Mouse (Mus musculus) thymus, adult 2 months (tissue): ENCODE measurements around the gene Phf1. TPM values are rescaled to one million over a fixed set of nuclear protein-coding genes. Genes with fewer than 3 reads are reported as not detected.

Experiments used
- DNase-seq: peaks from one replicate; pipeline ENCODE4 v3.0.0; 2021
- H3K27ac ChIP-seq: fragments of 200-500 bp; 2 replicates; pipeline ENCODE4 v1.5.1; 2012; ENCODE audit warnings: low read length, control low read depth; ENCODE audit not compliant: control insufficient read depth, insufficient read depth
- H3K27me3 ChIP-seq: fragments of 200-500 bp; 2 replicates; pipeline ENCODE4 v1.6.1; 2012; ENCODE audit warnings: mild to moderate bottlenecking, low read length, moderate library complexity, mixed read lengths; ENCODE audit not compliant: control insufficient read depth, insufficient read depth
- H3K36me3 ChIP-seq: fragments of 200-500 bp; 2 replicates; pipeline ENCODE4 v1.6.1; 2012; ENCODE audit warnings: mild to moderate bottlenecking, low read length, moderate library complexity; ENCODE audit not compliant: control insufficient read depth, insufficient read depth
- H3K4me1 ChIP-seq: fragments of 200-500 bp; replicated peaks from 2 replicates; pipeline ENCODE4 v1.6.1; 2012; ENCODE audit warnings: low read length; ENCODE audit not compliant: control insufficient read depth, insufficient read depth
- H3K4me3 ChIP-seq: fragments of 200-500 bp; 2 replicates; pipeline ENCODE4 v1.5.1; 2012; ENCODE audit warnings: mild to moderate bottlenecking, low read length, control low read depth, moderate library complexity; ENCODE audit not compliant: control insufficient read depth, insufficient read depth
- CTCF ChIP-seq: fragments of 200-500 bp; IDR thresholded peaks from 2 replicates; pipeline ENCODE4 v1.5.1; 2012; ENCODE audit warnings: mild to moderate bottlenecking, control low read depth, low read length, moderate library complexity, borderline replicate concordance; ENCODE audit not compliant: control insufficient read depth, poor library complexity, insufficient read depth; ENCODE audit errors: extremely low read depth
- POLR2A ChIP-seq: fragments of 200-500 bp; IDR thresholded peaks from 2 replicates; pipeline ENCODE4 v1.6.1; 2012; ENCODE audit warnings: mild to moderate bottlenecking, low read length, control low read depth, moderate library complexity; ENCODE audit not compliant: control insufficient read depth, poor library complexity, insufficient read depth; ENCODE audit errors: extremely low read depth
- WGBS: fragments of 180-500 bp; shearing (Covaris S2); methylation state at CpG from one replicate; pipeline ENCODE4 v1.1.7; 2018; 5-methylcytosine and 5-hydroxymethylcytosine counted together
- polyA plus RNA-seq: library from polyadenylated mRNA; depleted of rRNA; stranded (reverse); fragments of >200 nt; gene quantifications from 2 replicates; pipeline ENCODE4 v1.2.3, GENCODE M21; 2012; rRNA removed

Gene Phf1
- polyA plus RNA-seq = 125 and 132 TPM in 2 replicates

DNA sequence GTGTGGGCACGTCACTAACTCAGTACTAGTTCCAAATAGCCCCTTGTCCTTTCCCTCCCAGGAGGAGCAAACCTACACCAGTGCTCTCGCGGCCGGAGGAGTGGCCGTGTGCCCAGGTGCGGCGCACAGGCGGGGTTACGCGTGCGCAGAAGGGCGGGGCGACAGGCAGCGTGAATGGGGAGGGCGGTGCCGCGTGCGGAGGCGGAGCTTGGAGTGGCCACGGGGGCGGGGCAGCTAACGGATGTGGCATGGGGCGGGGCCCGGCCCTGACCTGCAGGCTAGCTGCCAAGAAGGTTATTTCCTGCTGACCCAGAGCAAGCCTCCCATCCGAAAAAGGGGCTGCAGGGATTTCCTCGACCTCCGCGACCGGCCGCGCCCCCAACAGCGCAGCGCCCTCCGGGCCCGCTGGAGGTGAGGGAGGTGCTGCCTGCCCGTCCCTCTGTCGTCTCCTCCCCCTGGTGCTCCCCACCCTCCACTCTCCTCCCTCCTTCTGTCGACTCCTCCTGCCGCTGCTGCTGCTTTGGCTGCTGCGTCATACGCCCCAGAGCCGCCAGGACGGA, at the start of gene Phf1:
Gene Phf1, plus strand, starts transcription at position 214 of the 560 bp plus-strand sequence.
- peaks cover 23% of the 10 kb centered on the region for H3K4me1 ChIP-seq
- no peaks in the 10 kb centered on the region; the same call in 1 of the 2 replicates for H3K36me3 ChIP-seq
- H3K4me3 ChIP-seq = peak within 1 kb of the TSS; percentile 75
- WGBS = 2% methylated on average over 43 of the region's 43 CpGs
- H3K27me3 ChIP-seq = no peaks in the 10 kb centered on the region
- peak; percentile 99 for DNase-seq
- TF ChIP-seq POLR2A (peak; percentile 34; the same call in 1 of the 2 replicates), CTCF (no peak; the same call in 1 of the 2 replicates)
- peak within 1 kb of the TSS; percentile 19; the same call in 1 of the 2 replicates for H3K27ac ChIP-seq

DNA sequence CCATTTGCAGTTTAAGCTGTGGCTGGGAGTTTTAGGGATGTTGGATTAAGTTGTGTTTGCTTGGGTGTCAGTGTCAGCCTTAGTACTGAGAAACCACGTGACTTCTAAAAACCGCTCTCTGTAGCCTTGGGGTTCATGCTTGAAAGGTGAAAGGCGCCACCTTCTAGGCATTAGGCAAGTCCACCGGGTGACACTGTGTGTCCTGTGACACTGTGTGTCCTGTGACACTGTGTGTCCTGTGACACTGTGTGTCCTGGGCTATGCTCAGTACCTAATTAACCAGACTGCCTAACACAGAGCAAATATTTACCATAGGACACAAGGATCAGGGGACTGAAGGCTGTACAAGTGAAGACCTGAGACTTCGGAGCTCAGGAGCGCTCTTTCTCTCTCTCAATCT, 49.3 kb upstream of the Phf1 start:
- DNase-seq = no peak
- 93% methylated on average over 6 of the region's 6 CpGs for WGBS
- no peak overlapping the region for H3K27ac ChIP-seq

DNA sequence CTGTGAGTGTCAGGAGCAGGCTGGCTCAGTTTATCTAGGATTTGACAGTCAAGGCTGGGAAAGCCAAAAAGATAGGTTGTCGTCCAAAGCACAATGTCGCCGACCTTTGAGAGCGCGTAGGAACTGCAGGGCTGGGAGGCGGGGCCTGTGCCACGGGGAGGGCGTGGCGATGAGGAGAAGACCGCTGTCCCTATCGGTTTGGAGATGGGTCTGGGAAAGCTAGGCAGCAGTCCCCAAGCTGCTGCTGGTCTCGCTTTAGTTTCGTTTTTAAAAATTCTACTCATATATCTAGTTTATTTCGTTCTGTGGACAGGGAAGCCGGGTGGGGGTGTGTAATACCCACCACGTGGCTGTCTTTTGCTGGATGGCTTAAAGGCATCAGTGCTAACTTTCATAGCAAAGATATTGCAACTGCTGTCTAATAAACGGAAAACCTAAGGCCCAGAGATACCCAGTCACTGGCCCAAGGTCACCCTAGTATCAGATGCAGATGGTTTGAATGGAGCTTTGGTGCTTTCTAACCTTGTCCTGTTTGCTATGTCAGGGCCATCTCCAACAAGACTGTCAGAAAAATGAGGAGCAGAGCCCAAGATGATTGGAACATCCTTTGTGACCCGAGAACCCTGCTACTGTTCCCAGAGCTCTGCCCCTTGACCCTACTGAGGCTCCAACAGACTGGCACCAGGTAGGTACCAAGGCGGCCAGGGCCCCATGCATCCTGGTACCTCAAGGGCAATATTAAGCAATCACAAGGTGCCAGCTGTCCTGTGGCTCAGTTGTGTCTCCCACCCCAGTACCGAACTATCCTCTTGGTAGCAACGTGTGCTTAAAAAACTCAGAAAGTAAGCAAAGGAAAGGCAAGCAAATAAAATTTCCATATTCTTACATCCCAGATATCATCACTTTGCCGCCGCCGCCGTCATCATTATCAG, 47.6 kb upstream of the Phf1 start:
- H3K27ac ChIP-seq = no peak overlapping the region

More for the DNA sequence above, 49.3 kb upstream of the Phf1 start:
- H3K4me1 ChIP-seq = peaks cover 7% of the 10 kb centered on the region
- no peaks in the 10 kb centered on the region for H3K36me3 ChIP-seq
- no peaks in the 10 kb centered on the region for H3K27me3 ChIP-seq
- no peak overlapping the region for H3K4me3 ChIP-seq
- TF ChIP-seq POLR2A (no peak), CTCF (no peak)

DNA sequence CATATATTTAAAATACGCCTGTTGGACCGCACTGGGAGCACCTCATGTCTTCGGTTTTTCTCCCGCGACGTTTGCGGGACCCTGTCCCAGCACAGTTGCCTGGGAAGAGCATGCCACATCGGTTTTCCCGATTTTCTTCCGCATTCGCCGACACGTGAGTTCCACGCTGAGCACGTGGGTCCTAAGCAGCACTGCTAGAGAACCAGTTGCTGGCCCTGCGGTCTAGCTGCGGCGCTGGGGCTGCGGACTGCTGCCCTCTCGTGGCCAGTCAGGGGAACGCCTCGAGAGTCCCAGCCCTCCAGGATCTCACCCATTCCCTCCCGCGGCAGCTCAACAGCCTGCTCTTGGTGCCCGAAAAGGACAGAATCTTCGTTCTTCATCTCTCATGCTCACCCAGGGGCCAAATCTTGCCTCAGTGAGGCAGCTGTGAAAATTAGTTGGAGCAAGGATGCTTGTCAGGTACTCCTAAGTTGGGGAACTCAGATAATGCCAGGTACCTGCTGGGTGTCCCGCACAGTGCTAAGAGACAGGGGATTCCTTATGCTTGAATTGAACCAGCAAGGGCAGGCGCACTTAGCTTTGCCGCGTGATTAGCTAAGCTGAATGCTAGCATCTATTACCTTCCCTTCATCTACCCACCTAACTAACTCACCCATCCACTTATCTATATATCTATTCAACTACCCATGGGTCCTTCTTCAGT, 46.7 kb upstream of the Phf1 start:
- peak overlapping the region; percentile 40 for H3K4me3 ChIP-seq
- no peaks in the 10 kb centered on the region for H3K36me3 ChIP-seq
- H3K27me3 ChIP-seq = no peaks in the 10 kb centered on the region
- TF ChIP-seq CTCF = peak; percentile 98
- no peak for TF ChIP-seq POLR2A
- H3K4me1 ChIP-seq = peaks cover 7% of the 10 kb centered on the region
- 5% methylated on average over 30 of the region's 30 CpGs for WGBS
- peak; percentile 80 for DNase-seq
- no peak overlapping the region for H3K27ac ChIP-seq

More for the DNA sequence above, 47.6 kb upstream of the Phf1 start:
- TF ChIP-seq POLR2A = no peak
- no peak for TF ChIP-seq CTCF
- peaks cover 7% of the 10 kb centered on the region for H3K4me1 ChIP-seq
- H3K36me3 ChIP-seq = no peaks in the 10 kb centered on the region
- peak overlapping the region; percentile 3 for H3K4me3 ChIP-seq
- DNase-seq = peak; percentile 81
- 10% methylated on average over 25 of the region's 25 CpGs for WGBS
- H3K27me3 ChIP-seq = no peaks in the 10 kb centered on the region

DNA sequence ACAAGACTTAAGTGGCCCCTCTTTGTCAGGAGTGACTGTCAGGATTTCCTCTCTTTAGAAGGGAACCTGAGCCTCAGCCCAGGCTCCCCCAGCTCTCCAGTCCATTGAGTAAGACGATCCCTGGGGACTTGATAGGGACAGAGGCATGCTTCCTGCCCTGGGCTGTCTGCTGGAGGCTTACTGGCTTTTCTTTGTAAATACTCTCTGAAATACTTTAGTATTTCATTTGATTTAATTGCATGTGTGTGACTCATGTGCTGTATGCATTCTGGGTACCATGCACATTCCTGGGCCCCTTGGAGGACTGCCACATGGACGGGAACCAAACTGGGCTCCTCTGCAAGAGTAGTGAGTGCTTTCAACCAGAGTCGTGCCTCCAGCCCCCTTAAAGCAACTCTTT, 44.9 kb upstream of the Phf1 start:
- H3K27ac ChIP-seq = no peak overlapping the region
- DNase-seq = no peak
- peaks cover 7% of the 10 kb centered on the region for H3K4me1 ChIP-seq
- WGBS = 65% methylated on average over 3 of the region's 3 CpGs
- no peaks in the 10 kb centered on the region for H3K27me3 ChIP-seq
- H3K36me3 ChIP-seq = no peaks in the 10 kb centered on the region
- TF ChIP-seq CTCF (no peak), POLR2A (no peak)
- H3K4me3 ChIP-seq = no peak overlapping the region
